In the genomic region with DNA sequence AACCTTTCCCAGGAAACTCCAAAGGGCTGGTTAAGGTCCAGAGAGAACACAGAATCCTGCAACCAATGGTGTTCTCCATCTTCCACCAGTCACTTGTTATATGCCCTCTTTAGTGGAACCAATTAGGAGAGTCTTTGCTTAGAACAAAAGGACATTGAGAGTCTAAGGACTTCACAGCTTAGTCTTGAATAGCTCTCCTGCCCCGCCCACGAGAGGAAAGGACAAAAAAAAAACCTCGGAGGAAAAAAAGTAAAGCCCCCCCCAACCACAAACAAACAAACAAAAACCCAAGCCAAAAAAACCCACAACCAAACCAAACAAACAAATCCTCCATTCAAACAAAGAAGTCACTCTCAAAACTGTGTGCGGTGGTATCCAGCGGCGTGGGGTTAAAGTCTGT, we compare ENCODE assay signal across 9 mouse cellular contexts. TPM values are rescaled to one million over a fixed set of nuclear protein-coding genes. Genes with fewer than 3 reads are reported as not detected.
A peak's percentile ranks its signal among the peaks of the same experiment; 100 is the strongest.
DNase-seq lines count a peak whose midpoint lies in the region; ATAC-seq and TF ChIP-seq lines count a peak whose summit lies in the region.
"Had no signal": no experiment of that assay in that cellular context is flagged by ENCODE, and none has a peak within 500 bp of the region (broad histone marks: within the 10 kb centered on the region; RNA-seq: fewer than 3 reads in every experiment).

No protein-coding gene starts in this region.

- H3K4me2 ChIP-seq in kidney, postnatal 0 days (ENCODE audit: low read length): peak overlapping the region; percentile 94
- peak overlapping the region; percentile 93 for H3K4me2 ChIP-seq in midbrain, embryonic 15.5 days

- 10% methylated on average over 6 of the region's 6 CpGs for WGBS in kidney, postnatal 0 days
- 4% methylated on average over 6 of the region's 6 CpGs for WGBS in hindbrain, embryonic 10.5 days
- 2% methylated on average over 6 of the region's 6 CpGs for WGBS in midbrain, embryonic 15.5 days

- no peaks in the 10 kb centered on the region for H3K9me3 ChIP-seq in kidney, postnatal 0 days (replicated peaks; ENCODE audit: low read length)
- H3K9me3 ChIP-seq in hindbrain, embryonic 10.5 days: no peaks in the 10 kb centered on the region
- H3K9me3 ChIP-seq in midbrain, embryonic 15.5 days: no peaks in the 10 kb centered on the region

- peak overlapping the region; percentile 54 for H3K4me3 ChIP-seq in kidney, postnatal 0 days (replicated peaks; ENCODE audit: low read depth, low read length)
- H3K4me3 ChIP-seq in cortical plate, adult 2 months (ENCODE audit: insufficient read depth, low read length): peak overlapping the region; percentile 44; the same call in 1 of the 2 replicates
- peak overlapping the region; percentile 91 for H3K4me3 ChIP-seq in hindbrain, embryonic 10.5 days
- H3K4me3 ChIP-seq in midbrain, embryonic 15.5 days: peak overlapping the region; percentile 62

- H3K4me1 ChIP-seq in kidney, postnatal 0 days (replicated peaks; ENCODE audit: insufficient read depth, low read length): peaks cover 26% of the 10 kb centered on the region
- peaks cover 1% of the 10 kb centered on the region; the same call in 1 of the 2 replicates for H3K4me1 ChIP-seq in cortical plate, adult 2 months (ENCODE audit: control insufficient read depth, insufficient read depth, low read length)
- H3K4me1 ChIP-seq in hindbrain, embryonic 10.5 days (replicated peaks): peaks cover 75% of the 10 kb centered on the region
- peaks cover 57% of the 10 kb centered on the region for H3K4me1 ChIP-seq in midbrain, embryonic 15.5 days

- no peak overlapping the region for H3K9ac ChIP-seq in kidney, postnatal 0 days (ENCODE audit: low read depth, low read length)
- no peak overlapping the region; the same call in 1 of the 2 replicates for H3K9ac ChIP-seq in midbrain, embryonic 15.5 days

- DNase-seq in kidney, postnatal 0 days (ENCODE audit: low spot score): no peak
- no peak for DNase-seq in kidney, postnatal 25 days
- DNase-seq in hindbrain, embryonic 10.5 days (ENCODE audit: low spot score): no peak
- no peak for DNase-seq in cerebellum, adult 11 months
- DNase-seq in urinary bladder, postnatal 14 days (ENCODE audit: low spot score): no peak
- DNase-seq in c-Kit-positive CD71-positive TER-119-positive erythroid progenitor cells, embryonic 14.5 days (ENCODE audit: low spot score): no peak
- DNase-seq: cerebellum, adult 8-10 months had no signal

- no peak for ATAC-seq in kidney, postnatal 0 days (replicated peaks; ENCODE audit: low FRiP score, low read depth)
- no peak for ATAC-seq in midbrain, embryonic 15.5 days (replicated peaks)

- TF ChIP-seq CTCF in kidney, postnatal 0 days (IDR thresholded peaks at IDR 0.05; ENCODE audit: low read depth): no peak
- no peak for TF ChIP-seq CTCF in cortical plate, adult 2 months (IDR thresholded peaks at IDR 0.05; ENCODE audit: extremely low read depth, insufficient read depth, low read length)

- no peak for TF ChIP-seq POLR2A in cortical plate, adult 2 months (IDR thresholded peaks at IDR 0.05; ENCODE audit: extremely low read depth, insufficient read depth, low read length)

- H3K27ac ChIP-seq in kidney, postnatal 0 days: no peak overlapping the region
- no peak overlapping the region for H3K27ac ChIP-seq in cortical plate, adult 2 months (ENCODE audit: insufficient read depth, low read length)
- peak overlapping the region; percentile 98 for H3K27ac ChIP-seq in hindbrain, embryonic 10.5 days
- 0 out of 2 replicates have a peak overlapping the region, but pooled peaks have one; percentile 9 for H3K27ac ChIP-seq in midbrain, embryonic 15.5 days

- H3K27me3 ChIP-seq in kidney, postnatal 0 days (ENCODE audit: insufficient read depth, low read length): peaks cover 4% of the 10 kb centered on the region; the same call in 1 of the 2 replicates
- peaks cover 6% of the 10 kb centered on the region; the same call in 1 of the 2 replicates for H3K27me3 ChIP-seq in hindbrain, embryonic 10.5 days (ENCODE audit: insufficient read depth, poor library complexity, severe bottlenecking)
- no peaks in the 10 kb centered on the region for H3K27me3 ChIP-seq in midbrain, embryonic 15.5 days (replicated peaks)

- H3K36me3 ChIP-seq in kidney, postnatal 0 days (ENCODE audit: insufficient read depth, low read length): no peaks in the 10 kb centered on the region
- peaks cover 25% of the 10 kb centered on the region for H3K36me3 ChIP-seq in hindbrain, embryonic 10.5 days
- no peaks in the 10 kb centered on the region for H3K36me3 ChIP-seq in midbrain, embryonic 15.5 days (replicated peaks)

RNA-seq across cellular contexts. Expression of a gene that starts 2.1 kb away (rescaled TPM):
- polyA plus RNA-seq in kidney, postnatal 0 days (2015; fragmentation: Nextera tagmentation; extraction: Ambion mirVana): 8.8 and 9.9 TPM in 2 replicates
- polyA plus RNA-seq in cortical plate, adult 2 months (2012; rRNA removed): 3.0 and 3.2 TPM in 2 replicates
- 18.5 and 19.0 TPM in 2 replicates for polyA plus RNA-seq in hindbrain, embryonic 10.5 days (2016; fragmentation: Nextera tagmentation; extraction: Ambion mirVana)
- polyA plus RNA-seq in midbrain, embryonic 15.5 days (2015; fragmentation: Nextera tagmentation; extraction: Ambion mirVana): 7.0 and 7.1 TPM in 2 replicates

Comparison
In these comparisons a context has a peak if more than half of its experiments do, and no peak if none do; other contexts are left out.
1. H3K27ac ChIP-seq: peak in hindbrain, embryonic 10.5 days (single experiment) and midbrain, embryonic 15.5 days (single experiment); none in kidney, postnatal 0 days (single experiment) and cortical plate, adult 2 months (single experiment).
2. Peak in every context shown above with its lines, with median percentiles within 50 percentile points of each other: H3K4me3 ChIP-seq.